In genomic region chr7:29432180-29432946, GRCm38 (mm10) we compare ENCODE assay signal across 10 mouse cellular contexts.
DNase-seq lines count a peak whose midpoint lies in the region; ATAC-seq lines count a peak whose summit lies in the region.
"Had no signal": no experiment of that assay in that cellular context is flagged by ENCODE, and none has a peak within 500 bp of the region (broad histone marks: within the 10 kb centered on the region; RNA-seq: fewer than 3 reads in every experiment).

No protein-coding gene starts in this region.

- DNase-seq in kidney, postnatal 4 days: no peak
- DNase-seq in hindbrain, embryonic 14.5 days (ENCODE audit: low spot score): no peak
- no peak for DNase-seq in spleen, postnatal 14 days (ENCODE audit: low spot score in 2 of 2)
- DNase-seq in liver, embryonic 11.5 days (ENCODE audit: low spot score): no peak
- no peak for DNase-seq in adrenal gland, adult 18-20 months (ENCODE audit: low spot score in 2 of 2)
- DNase-seq: adrenal gland, postnatal 25 days; spleen, adult 18-20 months had no signal

- 39% methylated on average over 15 of the region's 15 CpGs for WGBS in kidney, embryonic 15.5 days
- WGBS in embryonic facial prominence, embryonic 13.5 days: 52% methylated on average over 15 of the region's 15 CpGs
- 21% methylated on average over 15 of the region's 15 CpGs for WGBS in hindbrain, embryonic 14.5 days
- WGBS in neural tube, embryonic 14.5 days: 30% methylated on average over 15 of the region's 15 CpGs
- WGBS in liver, embryonic 11.5 days: 58% methylated on average over 15 of the region's 15 CpGs

- no peak overlapping the region for H3K4me3 ChIP-seq in kidney, embryonic 15.5 days (replicated peaks)
- H3K4me3 ChIP-seq in embryonic facial prominence, embryonic 13.5 days: no peak overlapping the region
- no peak overlapping the region for H3K4me3 ChIP-seq in hindbrain, embryonic 14.5 days (replicated peaks; ENCODE audit: low read length)
- no peak overlapping the region for H3K4me3 ChIP-seq in neural tube, embryonic 14.5 days (ENCODE audit: low read depth, low read length)
- H3K4me3 ChIP-seq in liver, embryonic 11.5 days (ENCODE audit: low read depth, low read length): no peak overlapping the region

- peaks cover 38% of the 10 kb centered on the region for H3K4me1 ChIP-seq in kidney, embryonic 15.5 days
- peaks cover 21% of the 10 kb centered on the region for H3K4me1 ChIP-seq in embryonic facial prominence, embryonic 13.5 days
- peaks cover 37% of the 10 kb centered on the region for H3K4me1 ChIP-seq in hindbrain, embryonic 14.5 days (replicated peaks; ENCODE audit: control insufficient read depth, insufficient read depth, low read length)
- peaks cover 16% of the 10 kb centered on the region; the same call in 1 of the 2 replicates for H3K4me1 ChIP-seq in neural tube, embryonic 14.5 days (ENCODE audit: control insufficient read depth, insufficient read depth, low read length)
- peaks cover 32% of the 10 kb centered on the region for H3K4me1 ChIP-seq in liver, embryonic 11.5 days (replicated peaks; ENCODE audit: control insufficient read depth, insufficient read depth, low read length)

- no peak overlapping the region for H3K9ac ChIP-seq in kidney, embryonic 15.5 days
- no peak overlapping the region for H3K9ac ChIP-seq in embryonic facial prominence, embryonic 13.5 days
- no peak overlapping the region for H3K9ac ChIP-seq in hindbrain, embryonic 14.5 days
- H3K9ac ChIP-seq in neural tube, embryonic 14.5 days (replicated peaks; ENCODE audit: low read depth, low read length): no peak overlapping the region
- H3K9ac ChIP-seq in liver, embryonic 11.5 days (ENCODE audit: low read depth, low read length): no peak overlapping the region

- H3K27me3 ChIP-seq in kidney, embryonic 15.5 days: no peaks in the 10 kb centered on the region
- no peaks in the 10 kb centered on the region for H3K27me3 ChIP-seq in embryonic facial prominence, embryonic 13.5 days
- no peaks in the 10 kb centered on the region for H3K27me3 ChIP-seq in hindbrain, embryonic 14.5 days (ENCODE audit: control insufficient read depth, insufficient read depth, low read length)
- no peaks in the 10 kb centered on the region for H3K27me3 ChIP-seq in neural tube, embryonic 14.5 days (ENCODE audit: control insufficient read depth, insufficient read depth, low read length)
- no peaks in the 10 kb centered on the region for H3K27me3 ChIP-seq in liver, embryonic 11.5 days (replicated peaks; ENCODE audit: control insufficient read depth, insufficient read depth, low read length)

- ATAC-seq in kidney, embryonic 15.5 days (replicated peaks; ENCODE audit: low FRiP score): peak; percentile 26; the same call in 1 of the 2 replicates
- ATAC-seq in embryonic facial prominence, embryonic 13.5 days (ENCODE audit: insufficient number of reproducible peaks, insufficient read depth, low FRiP score, low TSS enrichment, low read depth): 0 out of 2 replicates have a peak, but pooled peaks have one; percentile 12
- ATAC-seq in hindbrain, embryonic 14.5 days (ENCODE audit: low FRiP score): peak; percentile 55
- ATAC-seq in neural tube, embryonic 14.5 days (ENCODE audit: low read depth): peak; percentile 66
- ATAC-seq in liver, embryonic 11.5 days (replicated peaks; ENCODE audit: low FRiP score): no peak

- no peak overlapping the region for H3K27ac ChIP-seq in kidney, embryonic 15.5 days
- H3K27ac ChIP-seq in embryonic facial prominence, embryonic 13.5 days: no peak overlapping the region
- H3K27ac ChIP-seq in hindbrain, embryonic 14.5 days: no peak overlapping the region
- H3K27ac ChIP-seq in neural tube, embryonic 14.5 days (ENCODE audit: low read depth, low read length): no peak overlapping the region
- H3K27ac ChIP-seq in liver, embryonic 11.5 days (ENCODE audit: low read depth, low read length): no peak overlapping the region

- H3K36me3 ChIP-seq in kidney, embryonic 15.5 days: no peaks in the 10 kb centered on the region
- H3K36me3 ChIP-seq in embryonic facial prominence, embryonic 13.5 days: peaks cover 3% of the 10 kb centered on the region; the same call in 1 of the 2 replicates
- no peaks in the 10 kb centered on the region for H3K36me3 ChIP-seq in hindbrain, embryonic 14.5 days (replicated peaks; ENCODE audit: control insufficient read depth, insufficient read depth)
- no peaks in the 10 kb centered on the region for H3K36me3 ChIP-seq in neural tube, embryonic 14.5 days (ENCODE audit: control insufficient read depth, insufficient read depth, low read length)
- no peaks in the 10 kb centered on the region for H3K36me3 ChIP-seq in liver, embryonic 11.5 days (ENCODE audit: control insufficient read depth, insufficient read depth, low read length)

- no peaks in the 10 kb centered on the region for H3K9me3 ChIP-seq in kidney, embryonic 15.5 days (replicated peaks)
- no peaks in the 10 kb centered on the region for H3K9me3 ChIP-seq in embryonic facial prominence, embryonic 13.5 days
- no peaks in the 10 kb centered on the region for H3K9me3 ChIP-seq in hindbrain, embryonic 14.5 days (ENCODE audit: control insufficient read depth, low read length)
- H3K9me3 ChIP-seq in neural tube, embryonic 14.5 days (ENCODE audit: control insufficient read depth, low read length): no peaks in the 10 kb centered on the region
- H3K9me3 ChIP-seq in liver, embryonic 11.5 days (ENCODE audit: control insufficient read depth, low read length): no peaks in the 10 kb centered on the region

- no peak overlapping the region for H3K4me2 ChIP-seq in kidney, embryonic 15.5 days
- no peak overlapping the region for H3K4me2 ChIP-seq in embryonic facial prominence, embryonic 13.5 days
- no peak overlapping the region for H3K4me2 ChIP-seq in hindbrain, embryonic 14.5 days (replicated peaks)
- H3K4me2 ChIP-seq in neural tube, embryonic 14.5 days (ENCODE audit: low read depth, low read length): no peak overlapping the region
- H3K4me2 ChIP-seq in liver, embryonic 11.5 days: no peak overlapping the region
